Mouse (Mus musculus): ENCODE measurements around the gene Snx20. TPM values are rescaled to one million over a fixed set of nuclear protein-coding genes. Genes with fewer than 3 reads are reported as not detected.

Snx20 gene
- total and polyA plus RNA-seq, 3 experiments, result 1.0 to 1.6 (median 1.1) TPM

DNA sequence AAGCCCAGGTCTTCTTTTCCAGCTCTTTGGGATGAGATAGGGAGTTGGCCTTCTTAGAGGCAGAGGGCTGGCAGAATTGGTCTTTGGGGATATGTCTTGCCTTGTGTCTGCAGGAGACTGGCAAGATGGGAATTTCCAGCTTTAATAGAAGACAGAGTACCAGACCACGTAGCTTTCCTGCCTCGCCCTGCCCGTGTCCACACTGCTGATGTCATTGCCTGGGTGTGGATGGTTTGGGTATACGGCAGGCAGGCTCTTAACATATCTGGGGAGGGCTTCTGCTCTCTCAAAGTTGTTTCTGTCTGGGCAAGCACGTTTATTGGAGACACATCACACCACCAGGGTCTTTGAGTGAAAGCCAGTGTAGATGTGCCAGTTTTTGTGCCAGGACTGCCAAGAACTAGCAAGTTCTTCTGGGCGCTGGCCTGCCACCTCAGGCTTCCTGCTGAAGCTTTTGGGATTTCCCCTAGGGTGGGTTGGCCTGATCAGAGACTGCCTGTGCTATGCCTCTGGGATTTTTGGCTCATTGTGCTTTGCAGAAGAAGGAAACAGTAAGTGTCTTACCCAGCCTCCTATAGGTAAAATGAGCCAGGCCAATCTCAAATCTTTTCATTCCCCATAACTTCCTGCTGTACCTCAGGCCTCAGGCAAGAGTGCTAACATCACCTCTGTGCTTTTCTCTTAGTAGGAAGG, 14.2 kb upstream of the Snx20 start:
- H3K36me3 ChIP-seq (ENCODE audit: control insufficient read depth, insufficient read depth, low read length), result no peaks in the 10 kb centered on the region
- 39% methylated on average over 6 of the region's 6 CpGs for WGBS
- TF ChIP-seq CTCF (IDR thresholded peaks at IDR 0.05) (no peak), EP300 (IDR thresholded peaks at IDR 0.05; ENCODE audit: insufficient read depth, low read depth, low read length) (no peak), POLR2A (IDR thresholded peaks at IDR 0.05; ENCODE audit: insufficient read depth, low read depth, low read length) (no peak)
- intact Hi-C loops (cut with DNase I), result no loop called here
- H3K27ac ChIP-seq, result peak overlapping the region; percentile 55
- peaks cover 23% of the 10 kb centered on the region for H3K4me1 ChIP-seq (ENCODE audit: control insufficient read depth, insufficient read depth, low read length)
- no peak overlapping the region for H3K4me3 ChIP-seq
- no peak overlapping the region for H3K9ac ChIP-seq (ENCODE audit: low read depth, low read length)
- no peaks in the 10 kb centered on the region for H3K79me2 ChIP-seq (replicated peaks; ENCODE audit: control insufficient read depth, insufficient read depth, low read length)
- H3K27me3 ChIP-seq (ENCODE audit: control insufficient read depth, insufficient read depth, low read length), result no peaks in the 10 kb centered on the region
- DNase-seq, result peak in 1 of 2 experiments; percentile 26

DNA sequence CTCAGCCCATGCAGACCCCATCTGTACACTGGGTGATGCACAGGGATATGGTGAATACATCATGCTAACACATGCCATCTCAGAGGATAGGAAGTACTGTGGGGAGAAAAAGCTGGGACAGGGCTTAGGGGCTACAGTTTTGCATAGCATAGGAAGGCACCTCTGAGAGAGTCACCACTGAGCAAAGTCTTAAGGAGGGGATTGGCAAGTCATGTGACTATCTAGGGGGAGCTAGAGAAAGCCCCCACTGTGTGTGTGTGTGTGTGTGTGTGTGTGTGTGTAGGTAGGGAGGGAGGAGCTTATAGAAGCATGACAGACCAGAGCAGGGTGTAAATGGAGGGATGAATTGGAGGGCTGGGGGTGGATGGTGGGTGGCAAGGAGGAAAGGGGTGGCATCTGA, 12.4 kb upstream of the Snx20 start:
- Histone ChIP-seq H3K9ac (ENCODE audit: low read depth, low read length) (no peak overlapping the region), H3K4me1 (ENCODE audit: control insufficient read depth, insufficient read depth, low read length) (peaks cover 23% of the 10 kb centered on the region), H3K79me2 (replicated peaks; ENCODE audit: control insufficient read depth, insufficient read depth, low read length) (no peaks in the 10 kb centered on the region), H3K4me3 (peak overlapping the region; percentile 59; the same call in 1 of the 2 replicates), H3K27ac (no peak overlapping the region), H3K36me3 (ENCODE audit: control insufficient read depth, insufficient read depth, low read length) (no peaks in the 10 kb centered on the region), H3K27me3 (ENCODE audit: control insufficient read depth, insufficient read depth, low read length) (no peaks in the 10 kb centered on the region)
- TF ChIP-seq EP300 (IDR thresholded peaks at IDR 0.05; ENCODE audit: insufficient read depth, low read depth, low read length) (no peak), CTCF (IDR thresholded peaks at IDR 0.05) (no peak), POLR2A (IDR thresholded peaks at IDR 0.05; ENCODE audit: insufficient read depth, low read depth, low read length) (no peak)
- no peak for DNase-seq
- intact Hi-C loops (cut with DNase I), result loop anchor here (5.0 kb wide), 1 partner anchor 49 kb away; the partner anchor contains the start of gene Cyld

DNA sequence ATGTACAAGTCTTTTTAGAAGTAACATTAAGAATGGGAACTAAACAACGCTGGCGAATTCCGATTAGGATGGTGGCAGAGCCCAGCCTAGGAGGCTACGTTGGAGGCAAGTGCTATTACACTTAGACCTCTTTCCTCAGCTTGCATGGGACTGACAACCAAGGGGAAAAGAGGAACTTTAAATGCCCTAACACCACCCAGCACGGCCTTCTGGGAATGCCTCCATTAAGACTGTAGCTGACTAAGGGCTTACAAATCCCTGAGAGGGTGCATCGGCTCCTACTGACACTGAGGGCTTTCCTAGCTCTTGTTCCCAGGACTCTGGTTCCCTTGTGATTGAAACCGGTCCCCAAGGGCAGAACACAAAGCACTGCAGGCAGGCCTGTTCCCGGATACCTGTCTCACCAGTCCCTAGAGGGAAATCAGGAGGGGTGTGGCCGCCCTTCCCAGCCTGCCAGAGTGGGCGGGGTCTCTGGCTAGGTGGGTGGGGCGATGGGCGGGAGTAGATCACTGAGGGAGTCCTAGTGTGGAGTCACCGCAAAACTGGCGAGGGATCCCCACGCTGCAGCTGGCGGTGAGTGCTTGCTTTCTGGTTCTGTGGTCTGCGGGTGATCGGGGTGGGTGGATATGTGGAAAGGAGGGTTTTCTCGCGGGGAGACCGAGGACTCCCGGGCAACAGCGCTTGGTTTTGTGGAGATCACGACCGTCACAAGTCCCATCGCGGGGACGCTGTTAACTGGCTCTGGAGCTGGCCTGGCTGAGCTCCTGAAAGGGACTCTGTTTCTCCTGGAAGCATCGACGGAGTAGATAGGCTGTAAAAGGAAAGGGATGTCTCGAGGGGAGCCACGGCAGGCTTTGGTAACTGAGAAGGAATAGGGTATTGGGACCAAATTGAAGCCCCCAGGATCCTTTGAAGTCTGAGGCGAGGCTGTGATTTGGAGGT, 11.2 kb upstream of the Snx20 start, which contains the start of gene Nod2:
Nod2 (plus strand) TSS at position 479 of the 942 bp plus-strand sequence.
- TF ChIP-seq CTCF (IDR thresholded peaks at IDR 0.05) (no peak), POLR2A (IDR thresholded peaks at IDR 0.05; ENCODE audit: insufficient read depth, low read depth, low read length) (peak; percentile 79), EP300 (IDR thresholded peaks at IDR 0.05; ENCODE audit: insufficient read depth, low read depth, low read length) (0 out of 2 replicates have a peak, but pooled peaks have one; percentile 37)
- intact Hi-C loops (cut with DNase I), result loop anchor here (2.0 to 5.0 kb wide), 2 partner anchors 16 to 50 kb away; partner anchors contain the start of gene Cyld
- Histone ChIP-seq H3K9ac (ENCODE audit: low read depth, low read length) (peak within 1 kb of the TSS; percentile 67), H3K4me1 (ENCODE audit: control insufficient read depth, insufficient read depth, low read length) (peaks cover 22% of the 10 kb centered on the region), H3K79me2 (replicated peaks; ENCODE audit: control insufficient read depth, insufficient read depth, low read length) (no peaks in the 10 kb centered on the region), H3K27me3 (ENCODE audit: control insufficient read depth, insufficient read depth, low read length) (no peaks in the 10 kb centered on the region), H3K27ac (peak within 1 kb of the TSS; percentile 64), H3K4me3 (peak within 1 kb of the TSS; percentile 59), H3K36me3 (ENCODE audit: control insufficient read depth, insufficient read depth, low read length) (no peaks in the 10 kb centered on the region)
- DNase-seq, result peak; percentile 91
- 11% methylated on average over 33 of the region's 33 CpGs for WGBS

DNA sequence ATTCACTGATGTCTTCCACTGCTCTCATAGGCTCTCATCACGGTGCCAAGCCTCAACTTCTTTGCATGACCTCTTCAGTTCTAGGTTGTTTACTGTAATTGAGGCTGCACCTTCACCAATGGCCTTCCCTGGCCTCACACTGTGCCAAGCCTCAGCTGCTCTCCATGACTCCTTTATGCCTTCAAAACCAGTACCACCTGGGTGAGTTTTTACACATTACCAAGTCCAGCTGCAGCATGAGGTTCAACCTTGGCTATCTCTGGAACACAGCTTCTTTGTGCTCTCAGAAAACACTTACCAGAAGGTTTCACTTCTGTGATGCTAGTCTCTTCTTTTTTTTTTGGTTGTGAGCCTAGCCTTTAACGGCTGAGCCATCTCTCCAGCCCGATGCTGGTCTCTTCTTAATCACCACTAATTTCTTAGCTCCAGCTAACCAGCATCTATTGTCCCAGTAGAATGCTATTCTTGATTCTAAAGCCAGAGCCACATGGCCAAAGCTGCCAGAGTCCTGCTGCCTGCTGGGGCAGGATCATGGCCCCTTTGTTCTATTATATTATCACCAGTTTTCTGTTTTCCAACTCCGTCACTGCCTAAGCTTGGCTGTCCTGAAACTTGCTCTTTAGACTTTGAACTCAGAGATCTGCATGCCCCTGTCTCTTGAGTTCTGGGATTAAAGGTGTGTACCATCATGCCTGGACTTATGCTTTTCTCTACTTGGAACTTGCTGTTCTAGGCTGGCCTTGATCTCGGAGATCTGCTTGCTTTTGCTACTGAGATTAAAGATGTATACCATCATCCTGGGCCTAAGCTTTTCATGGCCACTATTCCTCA, 7.0 kb upstream of the Snx20 start:
- intact Hi-C loops (cut with DNase I), result no loop called here
- H3K4me3 ChIP-seq, result no peak overlapping the region
- DNase-seq, result no peak
- no peak for TF ChIP-seq EP300 (IDR thresholded peaks at IDR 0.05; ENCODE audit: insufficient read depth, low read depth, low read length)
- TF ChIP-seq POLR2A (IDR thresholded peaks at IDR 0.05; ENCODE audit: insufficient read depth, low read depth, low read length), result no peak
- no peak for TF ChIP-seq CTCF (IDR thresholded peaks at IDR 0.05)
- no peaks in the 10 kb centered on the region for H3K36me3 ChIP-seq (ENCODE audit: control insufficient read depth, insufficient read depth, low read length)
- no peak overlapping the region for H3K9ac ChIP-seq (ENCODE audit: low read depth, low read length)
- 82% methylated on average over 5 of the region's 5 CpGs for WGBS
- H3K4me1 ChIP-seq (ENCODE audit: control insufficient read depth, insufficient read depth, low read length), result peaks cover 4% of the 10 kb centered on the region
- no peaks in the 10 kb centered on the region for H3K79me2 ChIP-seq (replicated peaks; ENCODE audit: control insufficient read depth, insufficient read depth, low read length)
- H3K27me3 ChIP-seq (ENCODE audit: control insufficient read depth, insufficient read depth, low read length), result no peaks in the 10 kb centered on the region
- H3K27ac ChIP-seq, result no peak overlapping the region

DNA sequence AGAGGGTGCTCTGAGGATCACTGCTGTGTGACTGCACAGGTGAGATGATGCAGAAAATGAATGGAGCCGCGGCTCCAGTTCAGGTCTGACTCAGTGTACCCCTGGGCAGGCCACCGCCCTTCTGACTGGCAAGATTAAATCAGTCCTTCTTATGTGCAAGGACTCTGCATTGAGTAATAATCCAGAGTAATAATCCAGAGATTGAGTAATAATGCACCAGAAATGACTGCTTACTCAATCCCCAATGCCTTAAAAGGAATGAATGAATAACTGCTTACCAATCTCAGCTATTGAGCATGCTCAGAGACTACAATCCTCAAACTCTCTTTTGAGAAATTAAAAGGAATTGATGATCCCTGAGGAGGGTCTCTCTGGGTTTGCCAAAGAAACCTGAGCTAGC, 3.0 kb upstream of the Snx20 start:
- no peak overlapping the region for H3K27ac ChIP-seq
- intact Hi-C loops (cut with DNase I), result no loop called here
- no peaks in the 10 kb centered on the region for H3K27me3 ChIP-seq (ENCODE audit: control insufficient read depth, insufficient read depth, low read length)
- no peaks in the 10 kb centered on the region for H3K79me2 ChIP-seq (replicated peaks; ENCODE audit: control insufficient read depth, insufficient read depth, low read length)
- no peak overlapping the region for H3K9ac ChIP-seq (ENCODE audit: low read depth, low read length)
- H3K36me3 ChIP-seq (ENCODE audit: control insufficient read depth, insufficient read depth, low read length), result no peaks in the 10 kb centered on the region
- no peak overlapping the region for H3K4me3 ChIP-seq
- WGBS, result 91% methylated on average over 3 of the region's 3 CpGs
- H3K4me1 ChIP-seq (ENCODE audit: control insufficient read depth, insufficient read depth, low read length), result no peaks in the 10 kb centered on the region; the same call in 1 of the 2 replicates
- no peak for TF ChIP-seq CTCF (IDR thresholded peaks at IDR 0.05)
- TF ChIP-seq EP300 (IDR thresholded peaks at IDR 0.05; ENCODE audit: insufficient read depth, low read depth, low read length), result no peak
- no peak for TF ChIP-seq POLR2A (IDR thresholded peaks at IDR 0.05; ENCODE audit: insufficient read depth, low read depth, low read length)
- DNase-seq, result no peak

All from heart, adult 2 months (tissue).